Mouse (Mus musculus): ENCODE results near the gene Agbl4. TPM values are rescaled to one million over a fixed set of nuclear protein-coding genes. Genes with fewer than 3 reads are reported as not detected.

Agbl4 gene
- total RNA-seq, 1 experiment: not detected

GRCm38 (mm10) chr4:111327760-111328373, 930.4 kb downstream of the Agbl4 start:
- H3K4me3 ChIP-seq (ENCODE audit: insufficient read depth in 1 of 2, low read depth in 1 of 2, low read length in 2 of 2, poor library complexity in 1 of 2, severe bottlenecking in 1 of 2): no peak overlapping the region
- H3K27ac ChIP-seq (ENCODE audit: insufficient read depth, low read depth, low read length, poor library complexity, severe bottlenecking): no peak overlapping the region
- no peaks in the 10 kb centered on the region for H3K4me1 ChIP-seq (ENCODE audit: control insufficient read depth in 2 of 2, insufficient read depth in 2 of 2, low read length in 2 of 2, poor library complexity in 1 of 2)
- no peak overlapping the region for H3K9ac ChIP-seq (ENCODE audit: insufficient read depth, low read depth, low read length, poor library complexity, severe bottlenecking)
- DNase-seq (ENCODE audit: low read depth, low spot score): peak; percentile 29
- H3K9me3 ChIP-seq (ENCODE audit: control insufficient read depth, insufficient read depth, low read depth, low read length): no peaks in the 10 kb centered on the region
- no peaks in the 10 kb centered on the region for H3K36me3 ChIP-seq (ENCODE audit: control insufficient read depth, insufficient read depth, low read length, poor library complexity, severe bottlenecking)
- in situ Hi-C loops (cut with MboI; ENCODE audit: low sequenced_read_pairs in 2 of 2, unreplicated experiment in 2 of 2): no loop called here
- no peak for TF ChIP-seq ZNF384 (IDR thresholded peaks at IDR 0.05; ENCODE audit: low read depth, low read length)
- no peak for TF ChIP-seq CHD2 (IDR thresholded peaks at IDR 0.05; ENCODE audit: low read depth, low read length)
- no peak for TF ChIP-seq MAFK (IDR thresholded peaks at IDR 0.05; ENCODE audit: insufficient read depth, low read depth, low read length)
- TF ChIP-seq ZC3H11A (IDR thresholded peaks at IDR 0.05; ENCODE audit: borderline replicate concordance, low read depth, low read length): no peak
- TF ChIP-seq HCFC1 (IDR thresholded peaks at IDR 0.05; ENCODE audit: borderline replicate concordance, insufficient read depth, low read length): no peak

GRCm38 (mm10) chr4:111329501-111329900, 932.0 kb downstream of the Agbl4 start:
- DNase-seq (ENCODE audit: low read depth, low spot score): no peak

DNA sequence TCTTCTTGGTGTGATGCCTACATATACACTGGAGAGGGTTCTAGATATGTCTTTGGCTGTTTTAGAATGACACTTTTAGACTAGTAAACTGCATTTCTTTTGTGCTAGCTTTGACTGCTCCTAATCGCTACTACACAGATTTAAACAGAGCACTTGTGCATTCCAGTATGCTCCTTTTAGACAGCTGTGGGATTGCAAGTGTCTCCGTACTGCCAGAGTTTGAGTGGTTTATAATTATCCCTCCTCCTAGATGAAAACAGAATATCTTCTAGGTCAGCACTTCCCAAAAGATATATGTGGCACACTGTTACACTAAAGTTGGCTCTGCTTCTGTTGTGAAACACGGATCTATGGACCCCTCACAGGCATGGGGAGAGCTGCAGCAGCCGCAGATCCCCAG, 935.4 kb downstream of the Agbl4 start:
- no peaks in the 10 kb centered on the region for H3K9me3 ChIP-seq (ENCODE audit: control insufficient read depth, insufficient read depth, low read depth, low read length)
- H3K4me3 ChIP-seq (ENCODE audit: insufficient read depth in 1 of 2, low read depth in 1 of 2, low read length in 2 of 2, poor library complexity in 1 of 2, severe bottlenecking in 1 of 2): no peak overlapping the region
- DNase-seq (ENCODE audit: low read depth, low spot score): no peak
- H3K36me3 ChIP-seq (ENCODE audit: control insufficient read depth, insufficient read depth, low read length, poor library complexity, severe bottlenecking): no peaks in the 10 kb centered on the region
- H3K27ac ChIP-seq (ENCODE audit: insufficient read depth, low read depth, low read length, poor library complexity, severe bottlenecking): no peak overlapping the region
- in situ Hi-C loops (cut with MboI; ENCODE audit: low sequenced_read_pairs in 2 of 2, unreplicated experiment in 2 of 2): no loop called here
- H3K9ac ChIP-seq (ENCODE audit: insufficient read depth, low read depth, low read length, poor library complexity, severe bottlenecking): no peak overlapping the region
- no peaks in the 10 kb centered on the region for H3K4me1 ChIP-seq (ENCODE audit: control insufficient read depth in 2 of 2, insufficient read depth in 2 of 2, low read length in 2 of 2, poor library complexity in 1 of 2)
- TF ChIP-seq MAFK (IDR thresholded peaks at IDR 0.05; ENCODE audit: insufficient read depth, low read depth, low read length) (no peak), ZC3H11A (IDR thresholded peaks at IDR 0.05; ENCODE audit: borderline replicate concordance, low read depth, low read length) (no peak), HCFC1 (IDR thresholded peaks at IDR 0.05; ENCODE audit: borderline replicate concordance, insufficient read depth, low read length) (no peak), ZNF384 (IDR thresholded peaks at IDR 0.05; ENCODE audit: low read depth, low read length) (no peak), CHD2 (IDR thresholded peaks at IDR 0.05; ENCODE audit: low read depth, low read length) (no peak)

More at GRCm38 (mm10) chr4:111329501-111329900, 932.0 kb downstream of the Agbl4 start:
- Histone ChIP-seq H3K36me3 (ENCODE audit: control insufficient read depth, insufficient read depth, low read length, poor library complexity, severe bottlenecking) (no peaks in the 10 kb centered on the region), H3K27ac (ENCODE audit: insufficient read depth, low read depth, low read length, poor library complexity, severe bottlenecking) (no peak overlapping the region), H3K9ac (ENCODE audit: insufficient read depth, low read depth, low read length, poor library complexity, severe bottlenecking) (no peak overlapping the region), H3K4me1 (ENCODE audit: control insufficient read depth in 2 of 2, insufficient read depth in 2 of 2, low read length in 2 of 2, poor library complexity in 1 of 2) (no peaks in the 10 kb centered on the region), H3K9me3 (ENCODE audit: control insufficient read depth, insufficient read depth, low read depth, low read length) (no peaks in the 10 kb centered on the region), H3K4me3 (ENCODE audit: insufficient read depth in 1 of 2, low read depth in 1 of 2, low read length in 2 of 2, poor library complexity in 1 of 2, severe bottlenecking in 1 of 2) (no peak overlapping the region)
- TF ChIP-seq CHD2 (IDR thresholded peaks at IDR 0.05; ENCODE audit: low read depth, low read length): no peak
- TF ChIP-seq ZC3H11A (IDR thresholded peaks at IDR 0.05; ENCODE audit: borderline replicate concordance, low read depth, low read length): no peak
- TF ChIP-seq ZNF384 (IDR thresholded peaks at IDR 0.05; ENCODE audit: low read depth, low read length): no peak
- in situ Hi-C loops (cut with MboI; ENCODE audit: low sequenced_read_pairs in 2 of 2, unreplicated experiment in 2 of 2): no loop called here

- no peak for TF ChIP-seq CHD2 (IDR thresholded peaks at IDR 0.05; ENCODE audit: low read depth, low read length)
- TF ChIP-seq MAFK (IDR thresholded peaks at IDR 0.05; ENCODE audit: insufficient read depth, low read depth, low read length): no peak
- no peak for TF ChIP-seq ZNF384 (IDR thresholded peaks at IDR 0.05; ENCODE audit: low read depth, low read length)
- TF ChIP-seq HCFC1 (IDR thresholded peaks at IDR 0.05; ENCODE audit: borderline replicate concordance, insufficient read depth, low read length): no peak
- TF ChIP-seq ZC3H11A (IDR thresholded peaks at IDR 0.05; ENCODE audit: borderline replicate concordance, low read depth, low read length): no peak
- Histone ChIP-seq H3K9me3 (ENCODE audit: control insufficient read depth, insufficient read depth, low read depth, low read length) (no peaks in the 10 kb centered on the region), H3K27ac (ENCODE audit: insufficient read depth, low read depth, low read length, poor library complexity, severe bottlenecking) (no peak overlapping the region), H3K9ac (ENCODE audit: insufficient read depth, low read depth, low read length, poor library complexity, severe bottlenecking) (no peak overlapping the region), H3K36me3 (ENCODE audit: control insufficient read depth, insufficient read depth, low read length, poor library complexity, severe bottlenecking) (no peaks in the 10 kb centered on the region), H3K4me3 (ENCODE audit: insufficient read depth in 1 of 2, low read depth in 1 of 2, low read length in 2 of 2, poor library complexity in 1 of 2, severe bottlenecking in 1 of 2) (no peak overlapping the region), H3K4me1 (ENCODE audit: control insufficient read depth in 2 of 2, insufficient read depth in 2 of 2, low read length in 2 of 2, poor library complexity in 1 of 2) (no peaks in the 10 kb centered on the region)
- no peak for DNase-seq (ENCODE audit: low read depth, low spot score)
- in situ Hi-C loops (cut with MboI; ENCODE audit: low sequenced_read_pairs in 2 of 2, unreplicated experiment in 2 of 2): no loop called here
Observed at GRCm38 (mm10) chr4:111349965-111350364, 952.5 kb downstream of the Agbl4 start.

All from ES-E14 (cell line).